Mouse (Mus musculus) adipocyte (in vitro differentiated cells): ENCODE measurements around the gene H2-Aa.
"Not testable (repeated sequence)": the region's sequence is repeated elsewhere in the genome, so short reads cannot be mapped to it uniquely, and the experiment has no call there.

Source experiments
- DNase-seq: peaks from one replicate; pipeline ENCODE4 v3.0.0-alpha.2; 2016; ENCODE audit warnings: low spot score

The H2-Aa gene

GRCm38 (mm10) chr17:34287648-34288047, at the start of gene H2-Aa:
TSS of gene H2-Aa (minus strand) at chr17:34287823.
- DNase-seq = peak; percentile 79

GRCm38 (mm10) chr17:34331200-34331599, 43.6 kb upstream of the H2-Aa start:
- DNase-seq = no peak

- DNase-seq = no peak
Measured at GRCm38 (mm10) chr17:34329807-34330206, 42.2 kb upstream of the H2-Aa start.

GRCm38 (mm10) chr17:34326373-34326772, 38.8 kb upstream of the H2-Aa start:
- no peak for DNase-seq

- no peak for DNase-seq
Measured at GRCm38 (mm10) chr17:34325436-34325835, 37.8 kb upstream of the H2-Aa start, which contains the start of gene H2-Eb2. TSS of gene H2-Eb2 (plus strand) at chr17:34325665.

GRCm38 (mm10) chr17:34317275-34317674, 29.7 kb upstream of the H2-Aa start:
- no peak for DNase-seq

- no peak for DNase-seq
Measured at GRCm38 (mm10) chr17:34316697-34317096, 29.1 kb upstream of the H2-Aa start.

- no peak for DNase-seq
Measured at GRCm38 (mm10) chr17:34315512-34315911, 27.9 kb upstream of the H2-Aa start.

GRCm38 (mm10) chr17:34314286-34314685, 26.7 kb upstream of the H2-Aa start:
- no peak for DNase-seq

GRCm38 (mm10) chr17:34313393-34313792, 25.8 kb upstream of the H2-Aa start:
- DNase-seq = peak; percentile 81

GRCm38 (mm10) chr17:34312185-34312584, 24.6 kb upstream of the H2-Aa start:
- no peak for DNase-seq

GRCm38 (mm10) chr17:34310526-34310925, 22.9 kb upstream of the H2-Aa start:
- DNase-seq = not testable (repeated sequence)

- no peak for DNase-seq
Measured at GRCm38 (mm10) chr17:34309683-34310385, 22.2 kb upstream of the H2-Aa start.

- no peak for DNase-seq
Measured at GRCm38 (mm10) chr17:34309225-34309624, 21.6 kb upstream of the H2-Aa start.

- no peak for DNase-seq
Measured at GRCm38 (mm10) chr17:34308161-34308560, 20.5 kb upstream of the H2-Aa start.

GRCm38 (mm10) chr17:34307216-34307615, 19.6 kb upstream of the H2-Aa start:
- DNase-seq = no peak

GRCm38 (mm10) chr17:34306407-34306806, 18.8 kb upstream of the H2-Aa start:
- no peak for DNase-seq

GRCm38 (mm10) chr17:34305380-34306030, 17.9 kb upstream of the H2-Aa start, which contains the start of gene H2-Eb1:
TSS of gene H2-Eb1 (plus strand) at chr17:34305867.
- DNase-seq = peak; percentile 71

GRCm38 (mm10) chr17:34304751-34305150, 17.1 kb upstream of the H2-Aa start:
- peak; percentile 80 for DNase-seq

GRCm38 (mm10) chr17:34303789-34304188, 16.2 kb upstream of the H2-Aa start:
- no peak for DNase-seq

- no peak for DNase-seq
Measured at GRCm38 (mm10) chr17:34301670-34302190, 14.1 kb upstream of the H2-Aa start.

GRCm38 (mm10) chr17:34300691-34301566, 13.3 kb upstream of the H2-Aa start:
- DNase-seq = no peak
